Mouse (Mus musculus) limb, embryonic 14.5 days (tissue): ENCODE results near the gene Lmbr1. TPM values are rescaled to one million over a fixed set of nuclear protein-coding genes. Genes with fewer than 3 reads are reported as not detected.

ENCODE experiments used
- ATAC-seq: fragments of 200-750 bp; cut with Nextera tagmentation; 2 replicates; pipeline ENCODE4 v1.8.0; 2017; ENCODE audit warnings: low read depth, moderate number of reproducible peaks, moderate TSS enrichment; ENCODE audit not compliant: low FRiP score
- DNase-seq: peaks from one replicate; pipeline ENCODE4 v3.0.0-alpha.2; 2015; ENCODE audit warnings: low spot score
- H3K27ac ChIP-seq: fragments of 300-500 bp; sonication (generic); replicated peaks from 2 replicates; pipeline ENCODE4 v1.5.1; 2014; ENCODE audit warnings: low read depth, mild to moderate bottlenecking, low read length, moderate library complexity, mixed read lengths
- H3K27me3 ChIP-seq: fragments of 300-500 bp; sonication (generic); 2 replicates; pipeline ENCODE4 v1.6.1; 2014; ENCODE audit warnings: low read length, mixed read lengths; ENCODE audit not compliant: control insufficient read depth, insufficient read depth
- H3K36me3 ChIP-seq: fragments of 300-500 bp; sonication (generic); 2 replicates; pipeline ENCODE4 v1.6.1; 2014; ENCODE audit warnings: mild to moderate bottlenecking, low read length, moderate library complexity, mixed read lengths; ENCODE audit not compliant: control insufficient read depth, insufficient read depth
- H3K4me1 ChIP-seq: fragments of 300-500 bp; sonication (generic); 2 replicates; pipeline ENCODE4 v1.6.1; 2014; ENCODE audit warnings: antibody characterized with exemption, low read length, mixed read lengths; ENCODE audit not compliant: control insufficient read depth, insufficient read depth
- H3K4me2 ChIP-seq: fragments of 300-500 bp; sonication (generic); replicated peaks from 2 replicates; pipeline ENCODE4 v1.6.1; 2014; ENCODE audit warnings: low read depth, mild to moderate bottlenecking, low read length, moderate library complexity; ENCODE audit not compliant: severe bottlenecking
- H3K4me3 ChIP-seq: fragments of 300-500 bp; sonication (generic); replicated peaks from 2 replicates; pipeline ENCODE4 v1.5.1; 2014; ENCODE audit warnings: low read length
- H3K9ac ChIP-seq: fragments of 300-500 bp; sonication (generic); 2 replicates; pipeline ENCODE4 v1.6.1; 2014; ENCODE audit warnings: mild to moderate bottlenecking, low read depth, low read length, moderate library complexity; ENCODE audit not compliant: severe bottlenecking
- H3K9me3 ChIP-seq: fragments of 300-500 bp; sonication (generic); 2 replicates; pipeline ENCODE4 v1.6.1; 2016; ENCODE audit warnings: low read length; ENCODE audit not compliant: control insufficient read depth
- POLR2A ChIP-seq: fragments of 200-500 bp; IDR thresholded peaks from 2 replicates; pipeline ENCODE4 v1.8.0; 2012; ENCODE audit warnings: inconsistent platforms, mild to moderate bottlenecking, moderate library complexity, borderline replicate concordance; ENCODE audit not compliant: insufficient read depth, insufficient read length; ENCODE audit errors: extremely low read depth
- WGBS: fragments of 180-500 bp; shearing (Covaris S2); extraction: QIAGEN DNeasy Blood & Tissue Kit; methylation state at CpG from one replicate; pipeline ENCODE4 v1.1.7; 2014; 5-methylcytosine and 5-hydroxymethylcytosine counted together
- microRNA-seq: library from miRNA; unstranded; fragments of <30 nt; microRNA quantifications from one replicate; pipeline ENCODE4, GENCODE M21; 2016
- polyA plus RNA-seq, 2 experiments: library from polyadenylated mRNA; depleted of rRNA in 1 of 2; stranded (reverse) in 1 of 2; unstranded in 1 of 2; fragments of >200 nt; fragmentation: Nextera tagmentation in 1 of 2; extraction: Ambion mirVana in 1 of 2; gene quantifications; 2 replicates each; pipeline versions ENCODE4 v1.2.1 to v1.2.3; 2012 to 2014

The Lmbr1 gene
- polyA plus RNA-seq, 2 experiments: 6.1 to 10.3 TPM

DNA sequence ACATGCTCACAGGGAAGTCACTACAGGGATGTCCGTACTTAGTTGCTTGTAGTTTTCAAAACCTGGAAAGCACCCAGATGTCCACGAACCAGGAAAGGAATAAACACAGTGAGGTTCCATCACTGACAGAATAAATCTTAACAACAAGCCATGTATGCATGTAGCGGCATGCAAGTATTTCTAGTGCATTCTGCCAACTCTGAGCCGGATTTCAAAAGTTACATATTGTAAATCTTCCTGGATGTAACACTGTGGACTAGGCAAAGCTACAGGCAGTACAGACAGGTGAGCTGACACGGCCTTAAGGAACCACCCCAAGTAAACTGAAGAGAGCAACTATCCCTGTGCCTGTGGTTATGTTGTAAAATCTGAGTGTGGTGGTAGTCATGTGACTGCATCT, 191.4 kb downstream of the Lmbr1 start:
- no peak overlapping the region for H3K9ac ChIP-seq
- no peak overlapping the region for H3K27ac ChIP-seq
- no peak overlapping the region for H3K4me3 ChIP-seq
- no peak for TF ChIP-seq POLR2A
- no peaks in the 10 kb centered on the region for H3K9me3 ChIP-seq
- no peak for ATAC-seq
- no peak overlapping the region for H3K4me2 ChIP-seq
- no peaks in the 10 kb centered on the region for H3K4me1 ChIP-seq
- 80% methylated on average over 5 of the region's 5 CpGs for WGBS
- no peaks in the 10 kb centered on the region for H3K36me3 ChIP-seq
- DNase-seq: no peak
- no peaks in the 10 kb centered on the region for H3K27me3 ChIP-seq

Small RNAs within 50 kb of the gene (microRNA-seq; reads per million reads assigned to microRNA genes)
- not detected for gene Gm23801

Other genes with a start within 250 kb of the Lmbr1 start
- 3.8 and 4.5 TPM in 2 replicates for gene Rnf32, start 182.4 kb downstream of the Lmbr1 start, polyA plus RNA-seq (2012; rRNA removed)
- gene Rnf32, start 182.4 kb downstream of the Lmbr1 start, polyA plus RNA-seq (2014; fragmentation: Nextera tagmentation; extraction: Ambion mirVana): 2.4 and 3.4 TPM in 2 replicates
- gene Nom1, start 56.3 kb upstream of the Lmbr1 start, polyA plus RNA-seq (2012; rRNA removed): 16.1 and 19.0 TPM in 2 replicates
- gene Nom1, start 56.3 kb upstream of the Lmbr1 start, polyA plus RNA-seq (2014; fragmentation: Nextera tagmentation; extraction: Ambion mirVana): 22.0 and 23.7 TPM in 2 replicates
- gene Mnx1, start 100.1 kb upstream of the Lmbr1 start, polyA plus RNA-seq (2012; rRNA removed): 0.05 and 0.06 TPM in 2 replicates
- gene Mnx1, start 100.1 kb upstream of the Lmbr1 start, polyA plus RNA-seq (2014; fragmentation: Nextera tagmentation; extraction: Ambion mirVana): not detected in 2 replicates
- 24.9 and 26.9 TPM in 2 replicates for gene Ube3c, start 190.9 kb upstream of the Lmbr1 start, polyA plus RNA-seq (2012; rRNA removed)
- gene Ube3c, start 190.9 kb upstream of the Lmbr1 start, polyA plus RNA-seq (2014; fragmentation: Nextera tagmentation; extraction: Ambion mirVana): 35.1 and 37.3 TPM in 2 replicates